Mouse (Mus musculus) midbrain, embryonic 13.5 days (tissue): ENCODE data around the gene Tex19.1. TPM values are rescaled to one million over a fixed set of nuclear protein-coding genes. Genes with fewer than 3 reads are reported as not detected.
"Not testable (repeated sequence)": the region's sequence is repeated elsewhere in the genome, so short reads cannot be mapped to it uniquely, and the experiment has no call there.

Experiments
- ATAC-seq: fragments of 200-750 bp; cut with Nextera tagmentation; 2 replicates; pipeline ENCODE4 v1.8.0; 2017; ENCODE audit warnings: mild to moderate bottlenecking, moderate TSS enrichment, moderate library complexity
- H3K27ac ChIP-seq: fragments of 300-500 bp; sonication (generic); 2 replicates; pipeline ENCODE4 v1.5.1; 2015; ENCODE audit warnings: inconsistent platforms, mild to moderate bottlenecking, moderate library complexity
- H3K27me3 ChIP-seq: fragments of 300-500 bp; sonication (generic); 2 replicates; pipeline ENCODE4 v1.6.1; 2015; ENCODE audit warnings: mild to moderate bottlenecking, inconsistent platforms
- H3K36me3 ChIP-seq: fragments of 300-500 bp; sonication (generic); 2 replicates; pipeline ENCODE4 v1.6.1; 2015; ENCODE audit warnings: mild to moderate bottlenecking, inconsistent platforms
- H3K4me1 ChIP-seq: fragments of 300-500 bp; sonication (generic); replicated peaks from 2 replicates; pipeline ENCODE4 v1.6.1; 2015; ENCODE audit warnings: inconsistent platforms
- H3K4me2 ChIP-seq: fragments of 300-500 bp; sonication (generic); replicated peaks from 2 replicates; pipeline ENCODE4 v1.6.1; 2015; ENCODE audit warnings: moderate library complexity, mild to moderate bottlenecking, inconsistent platforms
- H3K4me3 ChIP-seq: fragments of 300-500 bp; sonication (generic); replicated peaks from 2 replicates; pipeline ENCODE4 v1.5.1; 2015; ENCODE audit warnings: mild to moderate bottlenecking, inconsistent platforms
- H3K9ac ChIP-seq: fragments of 300-500 bp; sonication (generic); replicated peaks from 2 replicates; pipeline ENCODE4 v1.6.1; 2015; ENCODE audit warnings: mild to moderate bottlenecking, inconsistent platforms
- H3K9me3 ChIP-seq: fragments of 300-500 bp; sonication (generic); 2 replicates; pipeline ENCODE4 v1.6.1; 2016; ENCODE audit warnings: mild to moderate bottlenecking, inconsistent platforms
- WGBS: fragments of 180-500 bp; shearing (Covaris S2); methylation state at CpG from one replicate; pipeline ENCODE4 v1.1.7; 2015; 5-methylcytosine and 5-hydroxymethylcytosine counted together
- polyA plus RNA-seq: library from polyadenylated mRNA; unstranded; fragments of >200 nt; fragmentation: Nextera tagmentation; extraction: Ambion mirVana; gene quantifications from 2 replicates; pipeline ENCODE4 v1.2.1, GENCODE M21; 2015

Tex19.1 gene
- polyA plus RNA-seq: not detected in 2 replicates

DNA sequence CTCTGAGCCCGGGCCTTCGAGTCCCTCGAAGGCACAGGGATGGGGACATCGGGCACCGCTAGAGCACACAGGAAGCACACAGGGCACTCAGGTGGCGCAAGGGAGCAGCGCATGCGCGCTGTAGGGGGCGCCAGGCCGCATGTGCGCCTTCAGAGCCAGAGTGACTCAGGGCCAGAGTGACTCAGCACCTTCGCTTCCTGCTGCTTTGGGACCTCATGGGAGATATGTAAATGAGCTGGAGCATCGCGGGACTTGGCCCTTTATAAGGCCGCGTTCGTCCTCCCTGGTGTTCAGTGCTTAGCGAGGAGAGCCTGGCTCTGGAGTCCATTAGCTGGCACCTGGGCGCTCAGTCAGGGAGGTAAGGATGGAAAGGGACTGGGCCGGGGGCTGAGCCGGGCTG is at the start of gene Tex19.1:
Tex19.1 (plus strand) TSS at position 279 of the 400 bp plus-strand sequence.
- H3K4me2 ChIP-seq: no peak within 1 kb of the TSS
- H3K36me3 ChIP-seq: no peaks in the 10 kb centered on the region
- no peak within 1 kb of the TSS for H3K9ac ChIP-seq
- H3K27ac ChIP-seq: no peak within 1 kb of the TSS
- no peaks in the 10 kb centered on the region for H3K4me1 ChIP-seq
- no peaks in the 10 kb centered on the region for H3K27me3 ChIP-seq
- H3K4me3 ChIP-seq: no peak within 1 kb of the TSS
- no peaks in the 10 kb centered on the region for H3K9me3 ChIP-seq
- no peak for ATAC-seq
- 90% methylated on average over 22 of the region's 22 CpGs for WGBS

DNA sequence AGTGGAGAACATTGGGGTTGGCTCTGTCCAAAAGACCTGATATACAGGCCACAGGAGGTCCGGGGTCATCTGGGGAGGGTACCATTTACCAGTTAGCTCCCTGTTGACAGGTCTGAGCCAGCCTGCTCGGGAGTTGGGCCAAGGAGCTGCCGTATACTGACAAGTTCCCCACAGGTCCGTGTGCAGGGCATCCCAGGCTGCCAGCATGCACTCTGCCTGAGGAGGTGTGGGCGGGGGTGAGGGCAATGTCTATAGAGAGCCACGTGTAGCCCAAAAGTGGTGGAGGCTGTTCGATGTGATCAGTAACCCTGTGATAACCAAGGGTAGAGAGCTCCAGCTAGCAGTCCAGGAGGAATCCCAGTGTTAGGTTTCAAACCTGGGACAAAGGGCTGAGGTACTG is 46.2 kb upstream of the Tex19.1 start:
- 84% methylated on average over 7 of the region's 7 CpGs for WGBS

DNA sequence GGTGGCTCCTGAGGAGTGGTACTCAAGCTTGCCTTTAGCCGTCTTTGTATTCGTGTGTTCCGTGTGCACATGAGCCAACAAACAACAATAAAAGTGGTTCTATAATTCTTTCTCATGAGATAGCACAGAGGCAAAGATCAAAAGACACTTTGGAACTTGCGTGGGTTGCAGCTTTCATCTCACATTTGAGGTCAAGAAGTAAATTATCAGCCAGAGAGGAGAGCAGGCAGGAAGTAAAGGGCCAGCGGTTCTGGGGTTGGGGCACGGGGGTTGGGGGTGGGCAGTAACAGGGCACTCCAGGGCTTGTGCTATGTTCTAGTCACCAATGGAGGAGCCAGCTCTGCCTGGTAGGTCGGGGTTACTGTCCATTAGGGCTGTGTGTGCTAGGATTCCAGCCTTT is 45.3 kb upstream of the Tex19.1 start:
- H3K4me3 ChIP-seq: no peak overlapping the region
- no peak overlapping the region for H3K4me2 ChIP-seq
- no peaks in the 10 kb centered on the region; the same call in 1 of the 2 replicates for H3K9me3 ChIP-seq
- H3K27me3 ChIP-seq: no peaks in the 10 kb centered on the region
- no peak overlapping the region for H3K27ac ChIP-seq
- ATAC-seq: no peak
- no peaks in the 10 kb centered on the region for H3K36me3 ChIP-seq
- 78% methylated on average over 7 of the region's 7 CpGs for WGBS
- no peaks in the 10 kb centered on the region for H3K4me1 ChIP-seq
- no peak overlapping the region for H3K9ac ChIP-seq

More for the DNA sequence above, 46.2 kb upstream of the Tex19.1 start:
- Histone ChIP-seq H3K27me3 (no peaks in the 10 kb centered on the region), H3K4me1 (no peaks in the 10 kb centered on the region), H3K9ac (no peak overlapping the region), H3K4me3 (no peak overlapping the region), H3K9me3 (no peaks in the 10 kb centered on the region; the same call in 1 of the 2 replicates), H3K4me2 (no peak overlapping the region), H3K27ac (no peak overlapping the region), H3K36me3 (no peaks in the 10 kb centered on the region)
- ATAC-seq: no peak

DNA sequence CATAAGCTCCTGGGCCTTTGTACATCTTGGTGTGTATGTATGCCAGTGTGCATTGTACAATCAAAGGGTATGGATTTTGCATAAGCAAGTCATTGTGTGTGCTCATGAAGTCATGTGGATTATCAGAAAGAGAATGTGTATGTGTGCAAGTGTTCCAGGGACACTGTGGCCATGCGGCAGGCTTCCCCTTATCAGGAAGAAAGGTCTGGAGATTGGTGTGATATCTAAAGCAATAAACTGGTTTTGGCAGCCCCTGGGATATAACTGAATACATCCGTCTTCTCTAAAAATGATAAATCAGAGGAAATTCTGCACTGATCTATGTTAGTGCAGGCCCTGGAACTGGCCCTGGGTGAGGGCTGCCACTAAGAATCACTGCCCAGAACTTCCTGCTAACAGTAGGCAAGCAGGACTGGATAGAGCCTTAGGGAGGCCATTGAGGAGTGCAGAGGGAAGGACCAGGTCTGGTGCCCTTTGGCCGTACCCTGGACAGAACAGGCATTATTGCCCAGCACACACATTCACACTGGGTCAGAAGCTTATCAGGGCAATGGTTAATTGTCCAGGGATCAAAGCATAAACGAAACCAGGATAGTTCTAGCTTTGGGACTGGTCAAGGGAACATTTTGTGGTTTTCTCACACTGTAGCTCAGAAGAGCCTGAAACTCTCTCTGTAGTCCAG is 44.7 kb upstream of the Tex19.1 start:
- H3K9ac ChIP-seq: no peak overlapping the region
- no peak overlapping the region for H3K4me3 ChIP-seq
- no peak for ATAC-seq
- no peaks in the 10 kb centered on the region; the same call in 1 of the 2 replicates for H3K9me3 ChIP-seq
- H3K27me3 ChIP-seq: no peaks in the 10 kb centered on the region
- H3K4me2 ChIP-seq: no peak overlapping the region
- H3K4me1 ChIP-seq: no peaks in the 10 kb centered on the region
- WGBS: 92% methylated on average over 4 of the region's 4 CpGs
- no peak overlapping the region for H3K27ac ChIP-seq
- H3K36me3 ChIP-seq: no peaks in the 10 kb centered on the region

DNA sequence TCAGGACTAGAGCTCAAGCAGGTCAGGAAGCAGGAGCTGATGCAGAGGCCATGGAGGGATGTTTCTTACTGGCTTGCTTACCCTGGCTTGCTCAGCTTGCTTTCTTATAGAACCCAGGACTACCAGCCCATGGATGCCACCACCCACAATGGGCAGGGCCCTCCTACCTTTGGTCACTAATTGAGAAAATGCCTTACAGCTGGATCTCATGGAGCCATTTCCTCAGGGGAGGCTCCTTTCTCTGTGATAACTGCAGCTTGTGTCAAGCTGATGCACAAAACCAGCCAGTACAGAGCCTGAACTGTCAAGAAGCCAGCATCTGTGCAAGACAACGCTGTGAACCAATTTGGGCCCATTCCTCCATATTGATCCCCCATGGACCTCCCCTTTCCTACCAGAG is 38.7 kb upstream of the Tex19.1 start:
- ATAC-seq, H3K27me3 ChIP-seq, H3K4me3 ChIP-seq, H3K4me1 ChIP-seq, H3K27ac ChIP-seq, H3K36me3 ChIP-seq, H3K9ac ChIP-seq, H3K9me3 ChIP-seq, H3K4me2 ChIP-seq: not testable (repeated sequence)
- 81% methylated on average over 1 of the region's 1 CpGs for whole genome bisulfite sequencing

DNA sequence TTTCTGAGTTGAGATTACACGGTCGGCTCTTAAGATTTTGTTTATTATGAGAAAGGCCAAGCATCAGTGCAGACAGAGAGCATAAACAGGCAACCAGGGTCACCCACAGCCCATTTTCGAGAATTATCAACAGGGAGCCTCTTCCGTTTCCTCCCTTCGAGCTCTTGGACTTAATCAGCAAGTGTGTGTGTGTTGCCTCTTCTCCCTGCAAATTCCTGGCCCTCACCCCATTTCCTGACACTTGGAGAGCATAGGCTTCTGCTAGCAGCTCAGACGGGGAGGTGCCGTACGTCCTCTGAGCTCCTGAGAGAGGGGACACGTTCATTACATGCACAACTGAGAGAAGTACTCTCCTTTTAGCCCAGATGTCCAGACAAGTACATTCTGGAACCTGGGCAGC is 37.9 kb upstream of the Tex19.1 start:
- H3K36me3 ChIP-seq: no peaks in the 10 kb centered on the region
- H3K9ac ChIP-seq: no peak overlapping the region
- no peak overlapping the region for H3K4me3 ChIP-seq
- peaks cover 8% of the 10 kb centered on the region; the same call in 1 of the 2 replicates for H3K4me1 ChIP-seq
- 81% methylated on average over 9 of the region's 9 CpGs for WGBS
- no peaks in the 10 kb centered on the region for H3K27me3 ChIP-seq
- no peak overlapping the region for H3K4me2 ChIP-seq
- no peaks in the 10 kb centered on the region for H3K9me3 ChIP-seq
- ATAC-seq: no peak
- no peak overlapping the region for H3K27ac ChIP-seq

DNA sequence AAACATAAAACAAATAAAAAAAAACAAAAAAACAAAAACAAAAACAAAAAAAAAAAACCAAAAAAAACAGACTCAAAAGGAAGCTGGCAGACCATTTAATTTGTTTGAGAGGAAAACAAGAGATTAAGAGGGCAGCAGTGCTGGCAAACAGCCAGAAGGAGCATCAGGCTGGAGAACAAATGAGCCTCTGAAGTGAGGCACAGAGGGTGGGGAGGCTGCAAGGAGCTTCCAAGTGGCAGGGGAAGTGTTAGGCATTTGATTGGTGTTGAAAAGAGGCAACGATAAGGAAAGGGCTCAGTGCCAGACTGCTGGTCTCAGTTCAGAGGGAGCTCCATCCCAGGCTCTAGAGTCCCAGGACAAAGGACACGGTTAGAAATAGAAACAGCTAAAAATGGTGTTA is 36.0 kb upstream of the Tex19.1 start:
- H3K4me2 ChIP-seq: no peak overlapping the region
- H3K9ac ChIP-seq: no peak overlapping the region
- H3K4me1 ChIP-seq: peaks cover 8% of the 10 kb centered on the region; the same call in 1 of the 2 replicates
- H3K27me3 ChIP-seq: no peaks in the 10 kb centered on the region
- H3K27ac ChIP-seq: no peak overlapping the region; the same call in 1 of the 2 replicates
- H3K4me3 ChIP-seq: no peak overlapping the region
- H3K9me3 ChIP-seq: no peaks in the 10 kb centered on the region
- H3K36me3 ChIP-seq: no peaks in the 10 kb centered on the region
- WGBS: 3% methylated on average over 2 of the region's 2 CpGs
- ATAC-seq: peak; percentile 80; the same call in 1 of the 2 replicates

DNA sequence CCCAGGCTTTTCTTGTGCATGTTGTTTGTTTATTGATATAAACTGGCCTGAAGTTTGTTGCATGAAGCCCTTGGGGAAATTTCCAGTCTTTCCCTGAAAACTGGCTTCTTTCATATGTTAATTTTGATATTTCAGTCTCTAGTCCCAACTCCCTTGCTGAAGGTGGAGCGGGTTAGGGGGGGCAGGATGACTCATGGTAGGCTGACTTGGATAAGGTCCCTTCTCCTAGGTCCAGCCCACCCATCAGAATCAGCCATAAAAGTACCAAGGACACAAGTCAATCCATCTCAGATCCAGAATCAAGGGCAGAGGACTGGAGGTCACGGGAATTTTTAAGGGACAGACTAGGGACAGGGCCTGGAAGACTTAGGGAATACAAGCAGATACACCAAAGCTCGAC is 34.9 kb upstream of the Tex19.1 start:
- Histone ChIP-seq H3K27ac (no peak overlapping the region), H3K36me3 (no peaks in the 10 kb centered on the region), H3K4me3 (no peak overlapping the region), H3K9ac (no peak overlapping the region), H3K9me3 (no peaks in the 10 kb centered on the region), H3K4me1 (peaks cover 8% of the 10 kb centered on the region; the same call in 1 of the 2 replicates), H3K27me3 (no peaks in the 10 kb centered on the region), H3K4me2 (no peak overlapping the region)
- 86% methylated on average over 3 of the region's 3 CpGs for WGBS
- ATAC-seq: no peak

DNA sequence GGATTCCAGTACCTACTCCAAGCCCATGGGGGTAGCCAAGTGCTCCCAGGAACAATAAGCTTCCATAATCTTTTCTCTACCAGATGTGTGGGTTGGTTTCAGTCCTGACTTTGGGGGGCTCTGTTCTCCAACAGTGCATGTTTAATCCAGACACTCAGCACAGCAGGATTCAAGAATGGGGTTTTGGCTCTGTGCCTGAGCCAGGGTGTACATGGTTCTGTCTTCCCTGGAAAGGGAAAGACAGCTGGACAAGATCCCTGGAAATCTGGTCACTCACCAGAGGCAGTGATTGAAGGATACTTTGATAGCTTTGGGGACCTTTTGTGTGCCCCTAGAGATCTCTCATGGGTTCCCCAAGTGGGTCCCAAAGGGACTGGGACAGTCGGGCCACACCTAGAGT is 34.3 kb upstream of the Tex19.1 start:
- H3K4me3 ChIP-seq: no peak overlapping the region
- no peak for ATAC-seq
- WGBS: 94% methylated on average over 1 of the region's 1 CpGs

DNA sequence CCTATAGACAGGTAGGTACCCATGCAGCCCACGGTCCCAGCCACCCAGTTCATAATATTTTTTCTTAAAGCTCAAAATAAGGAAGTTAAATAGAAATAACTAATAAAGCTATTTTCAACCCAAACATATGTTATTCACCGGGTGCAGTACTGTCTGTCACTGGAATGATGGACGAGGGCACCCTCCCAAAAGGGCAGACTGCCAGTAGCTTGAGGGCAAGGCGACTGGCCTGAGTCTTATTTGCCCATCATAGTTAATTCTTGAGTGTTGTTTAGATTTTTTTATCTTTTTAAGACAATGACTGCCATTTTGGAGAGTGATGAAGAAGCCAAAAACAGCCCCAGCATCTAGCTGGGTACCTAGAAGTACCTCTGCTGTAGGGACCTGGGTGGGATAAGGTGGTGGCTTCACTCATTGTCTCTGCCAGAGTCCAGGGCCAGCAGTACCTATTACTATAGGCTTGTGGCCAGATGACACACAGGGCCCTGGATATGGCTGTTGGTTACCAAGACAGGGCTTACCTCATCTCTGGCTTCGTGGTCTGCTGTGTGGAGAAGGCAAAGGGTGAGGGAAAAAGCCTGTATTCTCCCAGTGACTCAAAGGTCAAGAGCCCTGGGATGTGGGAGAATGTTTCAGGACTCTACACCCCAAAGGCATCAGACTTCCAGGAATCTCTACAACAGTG is 33.7 kb upstream of the Tex19.1 start:
- Histone ChIP-seq H3K4me2 (no peak overlapping the region), H3K4me1 (peaks cover 8% of the 10 kb centered on the region; the same call in 1 of the 2 replicates), H3K36me3 (no peaks in the 10 kb centered on the region), H3K9me3 (no peaks in the 10 kb centered on the region), H3K27me3 (no peaks in the 10 kb centered on the region), H3K9ac (no peak overlapping the region), H3K27ac (no peak overlapping the region), H3K4me3 (no peak overlapping the region)
- no peak for ATAC-seq
- 87% methylated on average over 5 of the region's 5 CpGs for WGBS

More for the DNA sequence above, 34.3 kb upstream of the Tex19.1 start:
- H3K9me3 ChIP-seq: no peaks in the 10 kb centered on the region
- no peaks in the 10 kb centered on the region for H3K27me3 ChIP-seq
- H3K4me1 ChIP-seq: peaks cover 8% of the 10 kb centered on the region; the same call in 1 of the 2 replicates
- no peak overlapping the region for H3K9ac ChIP-seq
- H3K36me3 ChIP-seq: no peaks in the 10 kb centered on the region
- H3K4me2 ChIP-seq: no peak overlapping the region
- no peak overlapping the region for H3K27ac ChIP-seq

DNA sequence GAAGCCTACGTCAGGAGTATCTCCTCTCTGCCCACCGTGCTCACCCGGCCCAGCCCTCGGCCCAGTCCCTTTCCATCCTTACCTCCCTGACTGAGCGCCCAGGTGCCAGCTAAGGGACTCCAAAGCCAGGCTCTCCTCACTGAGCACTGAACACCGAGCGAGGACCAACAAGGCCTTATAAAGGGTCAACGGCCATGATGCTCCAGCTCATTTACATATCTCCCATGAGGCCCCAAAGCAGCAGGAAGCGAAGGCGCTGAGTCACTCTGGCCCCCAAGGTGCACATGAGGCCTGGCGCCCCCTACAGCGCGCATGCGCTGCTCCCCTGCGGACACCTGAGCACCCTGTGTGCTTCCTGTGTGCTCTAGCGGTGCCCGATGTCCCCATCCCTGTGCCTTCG is 27.8 kb upstream of the Tex19.1 start:
- 91% methylated on average over 18 of the region's 18 CpGs for WGBS

DNA sequence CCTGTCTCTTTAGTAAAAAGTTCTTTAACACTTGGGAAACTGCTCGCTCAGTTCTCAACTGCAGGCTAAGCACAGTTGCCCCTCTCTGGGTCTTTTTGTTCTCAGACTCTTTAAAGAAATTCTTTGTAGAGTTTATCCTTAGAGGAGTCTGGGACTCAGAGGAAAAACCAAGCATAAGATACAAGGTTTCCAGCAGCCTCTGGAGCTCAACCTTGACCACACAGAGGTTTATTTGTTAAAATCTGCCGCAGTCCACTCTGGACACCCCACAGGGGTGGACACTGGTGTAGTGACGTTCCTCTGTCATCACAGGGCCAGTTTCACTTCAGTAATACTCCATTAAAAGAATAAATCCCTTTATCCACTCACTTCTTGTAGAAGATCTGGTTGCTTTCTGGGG is 27.4 kb upstream of the Tex19.1 start, which contains the start of gene Tex19.2:
Tex19.2 (minus strand) TSS at position 101 of the 400 bp plus-strand sequence.
- 63% methylated on average over 3 of the region's 3 CpGs for WGBS
- Histone ChIP-seq H3K36me3 (no peaks in the 10 kb centered on the region), H3K4me2 (no peak within 1 kb of the TSS), H3K4me3 (no peak within 1 kb of the TSS), H3K9ac (no peak within 1 kb of the TSS), H3K4me1 (no peaks in the 10 kb centered on the region), H3K9me3 (no peaks in the 10 kb centered on the region), H3K27ac (no peak within 1 kb of the TSS), H3K27me3 (no peaks in the 10 kb centered on the region)
- no peak for ATAC-seq

More for the DNA sequence above, 27.8 kb upstream of the Tex19.1 start:
- Histone ChIP-seq H3K27me3 (no peaks in the 10 kb centered on the region), H3K4me3 (no peak overlapping the region), H3K27ac (no peak overlapping the region), H3K4me2 (no peak overlapping the region), H3K4me1 (no peaks in the 10 kb centered on the region), H3K9me3 (no peaks in the 10 kb centered on the region), H3K9ac (no peak overlapping the region), H3K36me3 (no peaks in the 10 kb centered on the region)
- ATAC-seq: no peak
